Mouse (Mus musculus): ENCODE data around the gene Zbed3. TPM values are rescaled to one million over a fixed set of nuclear protein-coding genes. Genes with fewer than 3 reads are reported as not detected.
A peak's percentile ranks its signal among the peaks of the same experiment; 100 is the strongest.

Gene Zbed3
- polyA plus RNA-seq, 1 experiment from 2014 or later = 98.9 TPM

DNA sequence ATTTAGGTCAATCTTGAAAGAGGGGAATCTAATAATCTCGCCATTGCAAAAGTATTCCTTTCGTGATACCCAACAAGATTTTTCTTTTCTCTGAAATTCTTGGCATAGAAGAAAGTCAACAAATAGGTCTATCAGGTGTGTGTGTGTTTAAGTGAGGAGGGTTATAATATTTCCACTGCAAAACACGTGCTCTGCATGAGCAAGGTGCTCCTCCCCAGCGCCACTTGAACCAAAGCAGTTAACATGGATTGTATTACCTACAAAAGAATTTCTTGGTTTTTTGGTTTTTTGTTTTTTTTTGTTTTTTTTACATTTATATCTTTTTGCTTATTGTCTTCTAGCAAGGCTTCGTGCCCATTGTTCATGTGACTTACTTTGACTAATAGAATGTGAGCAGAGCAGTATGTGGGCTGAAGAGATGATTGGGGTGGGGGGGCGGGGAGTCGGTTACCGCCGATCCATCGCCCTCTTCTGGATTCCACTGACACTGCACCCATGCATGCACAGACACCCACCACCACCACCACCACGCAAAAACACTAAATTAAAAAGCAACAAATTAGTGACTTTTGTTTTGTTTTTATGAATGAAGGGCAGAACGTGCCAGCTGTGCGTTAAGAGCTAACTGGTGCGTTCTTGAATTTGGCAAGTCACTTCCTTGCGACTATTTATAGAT is 676 bp downstream of the Zbed3 start:
- peak overlapping the region; percentile 79 for H3K4me3 ChIP-seq
- peaks cover 21% of the 10 kb centered on the region for H3K4me1 ChIP-seq
- H3K27ac ChIP-seq = peak overlapping the region; percentile 100
- no peaks in the 10 kb centered on the region for H3K9me3 ChIP-seq
- ATAC-seq (ENCODE audit: insufficient number of reproducible peaks, insufficient read depth, low FRiP score, low TSS enrichment) = no peak
- peak overlapping the region; percentile 96 for H3K9ac ChIP-seq
- 23% methylated on average over 15 of the region's 15 CpGs for WGBS
- H3K4me2 ChIP-seq (replicated peaks) = peak overlapping the region; percentile 71
- H3K36me3 ChIP-seq = no peaks in the 10 kb centered on the region
- no peaks in the 10 kb centered on the region for H3K27me3 ChIP-seq

GRCm38 (mm10) chr13:95324626-95325079 is 1.2 kb downstream of the Zbed3 start:
- H3K4me2 ChIP-seq (replicated peaks) = peak overlapping the region; percentile 71
- no peaks in the 10 kb centered on the region for H3K27me3 ChIP-seq
- peak overlapping the region; percentile 79 for H3K4me3 ChIP-seq
- no peaks in the 10 kb centered on the region for H3K9me3 ChIP-seq
- peak overlapping the region; percentile 96 for H3K9ac ChIP-seq
- ATAC-seq (ENCODE audit: insufficient number of reproducible peaks, insufficient read depth, low FRiP score, low TSS enrichment) = no peak; the same call in 1 of the 2 replicates
- no peaks in the 10 kb centered on the region for H3K36me3 ChIP-seq
- WGBS = under 1% methylated on average over 22 of the region's 22 CpGs
- peak overlapping the region; percentile 100 for H3K27ac ChIP-seq
- H3K4me1 ChIP-seq = peaks cover 21% of the 10 kb centered on the region

GRCm38 (mm10) chr13:95325080-95325906 is 1.9 kb downstream of the Zbed3 start:
- Histone ChIP-seq H3K4me1 (peaks cover 21% of the 10 kb centered on the region), H3K27me3 (no peaks in the 10 kb centered on the region), H3K27ac (peak overlapping the region; percentile 100), H3K4me2 (replicated peaks) (peak overlapping the region; percentile 71), H3K9me3 (no peaks in the 10 kb centered on the region), H3K36me3 (no peaks in the 10 kb centered on the region), H3K4me3 (peak overlapping the region; percentile 79), H3K9ac (peak overlapping the region; percentile 96)
- ATAC-seq (ENCODE audit: insufficient number of reproducible peaks, insufficient read depth, low FRiP score, low TSS enrichment) = peak; percentile 59
- under 1% methylated on average over 62 of the region's 63 CpGs for WGBS

- 10% methylated on average over 5 of the region's 5 CpGs for WGBS
- ATAC-seq (ENCODE audit: insufficient number of reproducible peaks, insufficient read depth, low FRiP score, low TSS enrichment) = no peak
Measured at GRCm38 (mm10) chr13:95325907-95326550, 2.6 kb downstream of the Zbed3 start.

DNA sequence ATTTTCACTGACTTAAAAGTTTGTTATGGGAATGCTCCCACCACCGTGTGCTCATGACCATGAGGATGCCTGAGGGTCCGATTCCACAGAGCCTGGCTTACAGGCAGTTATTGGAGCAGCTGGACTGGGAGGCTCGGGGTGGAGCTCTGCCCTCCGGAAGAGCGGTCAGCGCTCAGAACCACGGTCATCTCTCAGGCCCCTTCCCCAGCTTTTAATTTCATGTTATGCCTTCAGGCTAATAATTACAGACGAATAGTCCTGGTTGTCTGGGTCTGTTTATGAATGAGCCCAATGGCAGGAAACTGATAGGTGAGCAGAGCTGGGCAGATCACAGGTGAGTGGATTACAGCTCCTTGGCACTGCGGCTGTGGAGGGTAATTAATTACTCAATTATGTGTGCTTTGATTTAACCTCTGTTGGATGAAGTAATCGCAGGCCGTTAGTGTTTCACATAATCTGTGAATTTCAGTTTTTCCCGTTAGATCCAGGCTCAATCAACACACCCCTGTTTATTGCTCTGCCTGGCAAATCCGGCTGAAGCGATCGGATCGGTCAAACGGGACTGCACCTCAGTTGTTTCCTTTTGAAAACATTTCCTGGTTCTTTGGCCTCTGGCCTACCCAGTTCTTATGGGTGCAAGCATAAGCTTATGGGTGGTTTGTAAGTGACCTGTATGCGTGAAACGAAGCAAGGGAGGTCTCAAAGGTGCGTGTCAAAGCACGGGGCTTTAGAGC is 3.4 kb downstream of the Zbed3 start:
- no peaks in the 10 kb centered on the region for H3K36me3 ChIP-seq
- H3K9ac ChIP-seq = peak overlapping the region; percentile 96
- H3K4me2 ChIP-seq (replicated peaks) = peak overlapping the region; percentile 71
- peak overlapping the region; percentile 100 for H3K27ac ChIP-seq
- WGBS = 4% methylated on average over 21 of the region's 21 CpGs
- ATAC-seq (ENCODE audit: insufficient number of reproducible peaks, insufficient read depth, low FRiP score, low TSS enrichment) = no peak
- no peaks in the 10 kb centered on the region for H3K27me3 ChIP-seq
- H3K9me3 ChIP-seq = no peaks in the 10 kb centered on the region
- peak overlapping the region; percentile 79 for H3K4me3 ChIP-seq
- H3K4me1 ChIP-seq = peaks cover 21% of the 10 kb centered on the region

More at GRCm38 (mm10) chr13:95325907-95326550, 2.6 kb downstream of the Zbed3 start:
- Histone ChIP-seq H3K27ac (peak overlapping the region; percentile 100), H3K9me3 (no peaks in the 10 kb centered on the region), H3K4me3 (peak overlapping the region; percentile 79), H3K4me1 (peaks cover 21% of the 10 kb centered on the region), H3K27me3 (no peaks in the 10 kb centered on the region), H3K4me2 (replicated peaks) (peak overlapping the region; percentile 71), H3K36me3 (no peaks in the 10 kb centered on the region), H3K9ac (peak overlapping the region; percentile 96)

DNA sequence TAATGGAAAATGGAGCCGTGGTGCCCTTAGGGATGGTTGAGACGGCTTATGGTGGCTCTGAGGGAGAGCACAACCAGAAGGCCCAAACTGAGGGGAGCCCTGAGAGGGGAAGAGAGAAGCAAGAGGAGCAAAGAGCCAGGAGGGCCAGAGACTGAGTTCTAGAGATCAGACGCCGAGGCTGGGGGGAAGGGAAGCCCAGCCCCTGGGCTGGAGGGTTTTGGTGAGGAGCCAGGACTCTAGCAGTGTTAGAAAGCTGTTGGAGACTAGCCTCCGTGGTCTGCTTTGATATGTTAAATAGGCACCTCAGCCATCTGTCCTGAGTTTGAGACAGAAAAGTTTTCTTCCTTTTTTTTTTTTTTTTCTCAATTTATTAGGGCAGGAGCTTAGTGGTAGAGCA is 3.9 kb downstream of the Zbed3 start:
- WGBS = 1% methylated on average over 5 of the region's 5 CpGs

DNA sequence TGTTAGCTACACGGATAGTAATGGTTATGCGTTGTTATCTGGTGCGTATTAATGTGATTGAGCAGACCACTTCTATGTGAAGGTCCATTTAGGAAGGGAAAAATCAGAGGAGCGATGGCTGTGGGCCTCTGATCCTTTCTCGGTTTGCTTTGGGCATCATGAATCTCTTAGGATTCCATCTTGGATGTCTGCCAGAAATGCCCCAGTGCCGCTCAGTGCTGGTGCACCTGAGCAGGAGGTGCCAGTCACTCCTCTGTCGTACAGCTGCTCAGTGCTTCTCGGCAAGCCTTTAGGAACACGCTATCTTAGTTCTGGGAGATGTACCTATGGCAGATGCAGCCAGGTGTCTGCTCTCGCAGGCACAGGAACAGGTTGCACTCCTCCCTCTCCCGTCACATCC is 5.4 kb downstream of the Zbed3 start:
- ATAC-seq (ENCODE audit: insufficient number of reproducible peaks, insufficient read depth, low FRiP score, low TSS enrichment) = no peak
- H3K27me3 ChIP-seq = no peaks in the 10 kb centered on the region
- no peak overlapping the region for H3K9ac ChIP-seq
- H3K4me2 ChIP-seq (replicated peaks) = no peak overlapping the region
- H3K27ac ChIP-seq = no peak overlapping the region
- no peaks in the 10 kb centered on the region for H3K9me3 ChIP-seq
- H3K36me3 ChIP-seq = no peaks in the 10 kb centered on the region
- peaks cover 21% of the 10 kb centered on the region for H3K4me1 ChIP-seq
- H3K4me3 ChIP-seq = no peak overlapping the region
- WGBS = 86% methylated on average over 11 of the region's 11 CpGs

More for the DNA sequence above, 3.9 kb downstream of the Zbed3 start:
- no peak for ATAC-seq (ENCODE audit: insufficient number of reproducible peaks, insufficient read depth, low FRiP score, low TSS enrichment)
- peaks cover 21% of the 10 kb centered on the region for H3K4me1 ChIP-seq
- peak overlapping the region; percentile 96 for H3K9ac ChIP-seq
- peak overlapping the region; percentile 71 for H3K4me2 ChIP-seq (replicated peaks)
- H3K27me3 ChIP-seq = no peaks in the 10 kb centered on the region
- H3K9me3 ChIP-seq = no peaks in the 10 kb centered on the region
- peak overlapping the region; percentile 79 for H3K4me3 ChIP-seq
- no peaks in the 10 kb centered on the region for H3K36me3 ChIP-seq
- H3K27ac ChIP-seq = peak overlapping the region; percentile 100

- WGBS = 61% methylated on average over 11 of the region's 11 CpGs
Measured at GRCm38 (mm10) chr13:95330507-95330906, 7.1 kb downstream of the Zbed3 start.

GRCm38 (mm10) chr13:95332086-95332899 is 8.9 kb downstream of the Zbed3 start:
- Histone ChIP-seq H3K4me1 (peaks cover 15% of the 10 kb centered on the region), H3K4me2 (replicated peaks) (no peak overlapping the region), H3K27me3 (no peaks in the 10 kb centered on the region), H3K9me3 (no peaks in the 10 kb centered on the region), H3K9ac (no peak overlapping the region), H3K36me3 (peaks cover 22% of the 10 kb centered on the region), H3K27ac (peak overlapping the region; percentile 47; the same call in 1 of the 2 replicates), H3K4me3 (no peak overlapping the region)
- no peak for ATAC-seq (ENCODE audit: insufficient number of reproducible peaks, insufficient read depth, low FRiP score, low TSS enrichment)
- 72% methylated on average over 11 of the region's 11 CpGs for WGBS

More at GRCm38 (mm10) chr13:95330507-95330906, 7.1 kb downstream of the Zbed3 start:
- ATAC-seq (ENCODE audit: insufficient number of reproducible peaks, insufficient read depth, low FRiP score, low TSS enrichment) = no peak
- peaks cover 21% of the 10 kb centered on the region for H3K4me1 ChIP-seq
- H3K4me2 ChIP-seq (replicated peaks) = no peak overlapping the region
- no peak overlapping the region for H3K27ac ChIP-seq
- no peaks in the 10 kb centered on the region for H3K27me3 ChIP-seq
- no peak overlapping the region for H3K9ac ChIP-seq
- H3K4me3 ChIP-seq = no peak overlapping the region
- no peaks in the 10 kb centered on the region for H3K9me3 ChIP-seq
- H3K36me3 ChIP-seq = peaks cover 8% of the 10 kb centered on the region; the same call in 1 of the 2 replicates

DNA sequence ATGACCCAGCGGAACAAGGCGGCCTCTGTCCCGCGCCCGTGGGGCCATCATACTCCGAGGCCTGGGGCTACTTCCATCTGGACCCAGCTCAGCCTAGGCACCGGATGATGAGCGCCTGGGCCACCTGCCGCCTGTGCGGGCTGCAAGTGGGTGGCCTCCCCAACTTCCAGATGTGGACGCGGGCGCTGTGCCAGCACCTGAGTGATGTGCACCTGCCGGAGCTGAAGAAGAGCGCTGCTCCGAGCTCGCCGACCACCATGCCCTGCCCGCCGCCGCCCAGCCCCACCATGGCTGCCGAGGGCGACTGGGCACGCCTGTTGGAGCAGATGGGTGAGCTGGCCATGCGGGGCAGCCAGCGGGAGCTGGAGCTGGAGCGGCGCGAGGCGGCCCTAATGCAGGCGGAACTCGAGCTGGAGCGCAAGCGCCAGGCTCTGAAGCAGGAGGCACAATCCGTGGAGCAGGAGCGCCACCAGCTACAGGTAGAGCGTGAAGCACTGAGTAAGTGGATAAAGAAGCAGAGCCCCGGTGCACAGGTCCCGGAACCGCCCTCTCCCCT is 12.8 kb downstream of the Zbed3 start:
- no peak overlapping the region for H3K9ac ChIP-seq
- no peaks in the 10 kb centered on the region for H3K9me3 ChIP-seq
- no peaks in the 10 kb centered on the region for H3K4me1 ChIP-seq
- H3K4me3 ChIP-seq = no peak overlapping the region
- WGBS = 58% methylated on average over 40 of the region's 40 CpGs
- H3K27me3 ChIP-seq = no peaks in the 10 kb centered on the region
- H3K4me2 ChIP-seq (replicated peaks) = no peak overlapping the region
- H3K36me3 ChIP-seq = peaks cover 49% of the 10 kb centered on the region
- H3K27ac ChIP-seq = 0 out of 2 replicates have a peak overlapping the region, but pooled peaks have one; percentile 2
- ATAC-seq (ENCODE audit: insufficient number of reproducible peaks, insufficient read depth, low FRiP score, low TSS enrichment) = no peak
